ENCODE assay signal across 9 mouse cellular contexts in the genomic region with DNA sequence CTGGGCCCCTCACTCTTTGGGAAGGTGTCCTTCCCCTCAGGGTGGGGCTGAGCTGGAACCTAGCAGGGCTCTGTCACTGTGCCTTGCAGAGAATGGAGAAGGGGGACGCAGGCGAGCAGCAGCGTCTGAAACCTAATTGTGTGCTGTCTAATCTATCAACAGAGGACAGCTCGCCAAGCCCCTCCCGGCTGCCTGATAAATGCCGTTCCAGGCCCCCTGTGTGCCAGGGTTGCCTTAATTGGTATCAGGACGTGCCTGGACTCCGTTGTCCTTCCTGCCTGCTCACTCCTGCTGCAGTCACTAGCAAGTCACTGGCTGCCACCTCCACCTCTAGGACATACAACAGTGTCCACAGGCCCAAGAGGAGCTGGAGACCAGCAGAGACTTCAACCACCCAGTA.
DNase-seq lines count a peak whose midpoint lies in the region; ATAC-seq and TF ChIP-seq lines count a peak whose summit lies in the region.
"Had no signal": no experiment of that assay in that cellular context is flagged by ENCODE, and none has a peak within 500 bp of the region (broad histone marks: within the 10 kb centered on the region; RNA-seq: fewer than 3 reads in every experiment).

No protein-coding gene starts in this region.

- H3K27me3 ChIP-seq in embryonic facial prominence, embryonic 11.5 days (ENCODE audit: control insufficient read depth, insufficient read depth, low read length), result no peaks in the 10 kb centered on the region
- H3K27me3 ChIP-seq in heart, embryonic 14.5 days (ENCODE audit: control insufficient read depth, insufficient read depth, low read length), result no peaks in the 10 kb centered on the region
- peaks cover 9% of the 10 kb centered on the region; the same call in 1 of the 2 replicates for H3K27me3 ChIP-seq in midbrain, embryonic 10.5 days (ENCODE audit: low read depth, poor library complexity, severe bottlenecking)

- no peak overlapping the region for H3K4me2 ChIP-seq in embryonic facial prominence, embryonic 11.5 days (ENCODE audit: low read depth, low read length)
- peak overlapping the region; percentile 30; the same call in 1 of the 2 replicates for H3K4me2 ChIP-seq in heart, embryonic 14.5 days (ENCODE audit: low read length)

- H3K36me3 ChIP-seq in embryonic facial prominence, embryonic 11.5 days (replicated peaks; ENCODE audit: control insufficient read depth, insufficient read depth, low read depth, low read length), result no peaks in the 10 kb centered on the region
- H3K36me3 ChIP-seq in heart, embryonic 14.5 days (ENCODE audit: control insufficient read depth, insufficient read depth, low read length), result no peaks in the 10 kb centered on the region
- H3K36me3 ChIP-seq in midbrain, embryonic 10.5 days, result no peaks in the 10 kb centered on the region

- DNase-seq in brain, embryonic 14.5 days (ENCODE audit: low read depth), result peak; percentile 89
- no peak for DNase-seq in embryonic facial prominence, embryonic 11.5 days (ENCODE audit: low spot score)
- DNase-seq in midbrain, embryonic 10.5 days (ENCODE audit: low spot score), result no peak
- DNase-seq in right cerebral cortex, postnatal 25 days, result no peak
- no peak for DNase-seq in cerebellum, postnatal 36 days
- DNase-seq in urinary bladder, postnatal 4 days (ENCODE audit: low spot score in 2 of 2), result no peak
- DNase-seq: cerebellum, adult 11 months; gastrocnemius, postnatal 36 days had no signal

- no peak for ATAC-seq in embryonic facial prominence, embryonic 11.5 days (replicated peaks; ENCODE audit: insufficient number of reproducible peaks, low FRiP score, low TSS enrichment, low read depth)
- peak; percentile 65 for ATAC-seq in heart, embryonic 14.5 days (ENCODE audit: insufficient number of reproducible peaks, insufficient read depth, low FRiP score, low read depth)

- H3K9me3 ChIP-seq in embryonic facial prominence, embryonic 11.5 days (replicated peaks; ENCODE audit: control insufficient read depth, low read length), result no peaks in the 10 kb centered on the region
- no peaks in the 10 kb centered on the region for H3K9me3 ChIP-seq in heart, embryonic 14.5 days (ENCODE audit: control insufficient read depth, low read length)
- no peaks in the 10 kb centered on the region for H3K9me3 ChIP-seq in midbrain, embryonic 10.5 days (replicated peaks)

- TF ChIP-seq CTCF in brain, embryonic 14.5 days (IDR thresholded peaks at IDR 0.05; ENCODE audit: borderline replicate concordance, extremely low read depth, insufficient read depth, insufficient read length), result no peak

- H3K9ac ChIP-seq in embryonic facial prominence, embryonic 11.5 days (replicated peaks; ENCODE audit: low read length), result 0 out of 2 replicates have a peak overlapping the region, but pooled peaks have one; percentile 10
- peak overlapping the region; percentile 65 for H3K9ac ChIP-seq in heart, embryonic 14.5 days (ENCODE audit: low read length)

- TF ChIP-seq POLR2A in brain, embryonic 14.5 days (IDR thresholded peaks at IDR 0.05; ENCODE audit: borderline replicate concordance, extremely low read depth, insufficient read depth, insufficient read length, poor library complexity, severe bottlenecking), result no peak

- H3K4me1 ChIP-seq in embryonic facial prominence, embryonic 11.5 days (ENCODE audit: control insufficient read depth, insufficient read depth, low read length), result no peaks in the 10 kb centered on the region; the same call in none of the 2 replicates
- H3K4me1 ChIP-seq in heart, embryonic 14.5 days (ENCODE audit: control insufficient read depth in 2 of 2, insufficient read depth in 2 of 2, low read length in 2 of 2), result peaks cover 21 to 27% of the 10 kb centered on the region in 2 experiments
- peaks cover 55% of the 10 kb centered on the region for H3K4me1 ChIP-seq in midbrain, embryonic 10.5 days

- WGBS in embryonic facial prominence, embryonic 11.5 days, result 18% methylated on average over 8 of the region's 8 CpGs
- 4% methylated on average over 8 of the region's 8 CpGs for WGBS in heart, embryonic 14.5 days
- 24% methylated on average over 8 of the region's 8 CpGs for WGBS in midbrain, embryonic 10.5 days

- H3K4me3 ChIP-seq in embryonic facial prominence, embryonic 11.5 days (ENCODE audit: low read depth, low read length), result no peak overlapping the region
- H3K4me3 ChIP-seq in heart, embryonic 14.5 days (ENCODE audit: control insufficient read depth in 1 of 2, insufficient read depth in 1 of 2, low read depth in 1 of 2, low read length in 2 of 2), result no peak overlapping the region
- H3K4me3 ChIP-seq in midbrain, embryonic 10.5 days, result no peak overlapping the region

- no peak overlapping the region for H3K27ac ChIP-seq in embryonic facial prominence, embryonic 11.5 days (replicated peaks; ENCODE audit: low read depth, low read length)
- peak overlapping the region; percentile 84 to 88 for H3K27ac ChIP-seq in heart, embryonic 14.5 days (replicated peaks in 1 of 2; ENCODE audit: control insufficient read depth in 1 of 2, insufficient read depth in 1 of 2, low read depth in 2 of 2, low read length in 2 of 2)
- peak overlapping the region; percentile 79 for H3K27ac ChIP-seq in midbrain, embryonic 10.5 days (replicated peaks)
